ENCODE assay signal across 19 mouse cellular contexts in the genomic region with DNA sequence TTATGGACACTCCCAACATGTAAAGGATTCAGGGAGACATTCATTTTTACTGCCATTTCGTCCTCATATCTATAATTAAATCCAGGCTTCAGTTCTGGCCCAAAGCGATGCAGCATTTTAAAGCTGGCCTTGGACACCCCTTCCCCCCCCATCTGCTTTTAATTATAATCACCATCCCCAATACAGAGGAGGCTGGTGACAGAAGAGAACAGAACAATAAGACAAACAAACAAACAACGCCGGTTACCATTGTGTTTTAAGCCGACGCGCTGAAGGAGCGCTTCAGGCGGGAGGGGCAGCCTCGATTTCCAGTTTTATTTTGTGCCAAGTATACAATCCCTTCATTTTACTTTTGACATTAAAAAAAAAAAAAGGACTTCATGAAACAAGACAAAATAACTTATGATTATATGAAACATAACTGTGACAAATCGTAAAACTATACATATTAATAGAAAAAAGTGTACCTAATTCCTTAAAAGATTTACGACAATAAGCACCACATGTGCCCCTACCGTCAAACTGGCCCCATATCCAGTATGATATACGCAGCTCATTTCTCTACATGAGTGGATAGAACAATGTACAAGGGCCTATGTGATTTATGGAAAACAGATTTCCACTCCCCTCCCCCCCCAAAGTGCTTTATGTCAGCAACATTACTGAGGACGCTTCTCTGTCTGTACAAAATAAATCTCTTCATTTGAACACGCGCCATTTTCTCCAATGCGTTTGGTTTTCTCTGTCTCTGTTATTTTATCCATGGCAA.
DNase-seq lines count a peak whose midpoint lies in the region; ATAC-seq lines count a peak whose summit lies in the region.
"Had no signal": no experiment of that assay in that cellular context is flagged by ENCODE, and none has a peak within 500 bp of the region (broad histone marks: within the 10 kb centered on the region; RNA-seq: fewer than 3 reads in every experiment).

No protein-coding gene starts in this region.

- no peak overlapping the region for H3K4me3 ChIP-seq in forebrain, embryonic 16.5 days (replicated peaks; ENCODE audit: low read length)
- no peak overlapping the region for H3K4me3 ChIP-seq in forebrain, embryonic 12.5 days (replicated peaks)
- H3K4me3 ChIP-seq in embryonic facial prominence, embryonic 13.5 days, result no peak overlapping the region
- H3K4me3 ChIP-seq in limb, embryonic 13.5 days, result no peak overlapping the region
- H3K4me3 ChIP-seq: forebrain, embryonic 10.5 days; hindbrain, embryonic 12.5 days; stomach, embryonic 15.5 days had no signal

- H3K4me2 ChIP-seq in forebrain, embryonic 16.5 days (ENCODE audit: low read length), result no peak overlapping the region
- H3K4me2 ChIP-seq in forebrain, embryonic 12.5 days, result no peak overlapping the region
- H3K4me2 ChIP-seq in embryonic facial prominence, embryonic 13.5 days, result peak overlapping the region; percentile 36
- H3K4me2 ChIP-seq in limb, embryonic 13.5 days (replicated peaks), result peak overlapping the region; percentile 37
- H3K4me2 ChIP-seq: hindbrain, embryonic 12.5 days; stomach, embryonic 15.5 days had no signal

- no peak overlapping the region for H3K27ac ChIP-seq in forebrain, embryonic 16.5 days (ENCODE audit: low read length)
- no peak overlapping the region for H3K27ac ChIP-seq in forebrain, embryonic 12.5 days
- H3K27ac ChIP-seq in embryonic facial prominence, embryonic 13.5 days, result peak overlapping the region; percentile 64
- no peak overlapping the region for H3K27ac ChIP-seq in limb, embryonic 13.5 days
- H3K27ac ChIP-seq: forebrain, embryonic 10.5 days; hindbrain, embryonic 12.5 days; stomach, embryonic 15.5 days had no signal

- no peaks in the 10 kb centered on the region for H3K9me3 ChIP-seq in forebrain, embryonic 16.5 days (ENCODE audit: control insufficient read depth, low read length)
- H3K9me3 ChIP-seq in forebrain, embryonic 12.5 days, result no peaks in the 10 kb centered on the region
- no peaks in the 10 kb centered on the region for H3K9me3 ChIP-seq in embryonic facial prominence, embryonic 13.5 days
- H3K9me3 ChIP-seq in limb, embryonic 13.5 days, result no peaks in the 10 kb centered on the region
- H3K9me3 ChIP-seq: forebrain, embryonic 10.5 days; hindbrain, embryonic 12.5 days; stomach, embryonic 15.5 days had no signal

- 83% methylated on average over 18 of the region's 18 CpGs for WGBS in forebrain, embryonic 16.5 days
- WGBS in forebrain, embryonic 12.5 days, result 86% methylated on average over 18 of the region's 18 CpGs
- WGBS in embryonic facial prominence, embryonic 13.5 days, result 29% methylated on average over 18 of the region's 18 CpGs
- WGBS in limb, embryonic 13.5 days, result 34% methylated on average over 18 of the region's 18 CpGs

- no peaks in the 10 kb centered on the region for H3K36me3 ChIP-seq in forebrain, embryonic 16.5 days (ENCODE audit: control insufficient read depth, insufficient read depth)
- H3K36me3 ChIP-seq in forebrain, embryonic 12.5 days (replicated peaks), result no peaks in the 10 kb centered on the region
- H3K36me3 ChIP-seq in embryonic facial prominence, embryonic 13.5 days, result peaks cover 11% of the 10 kb centered on the region; the same call in 1 of the 2 replicates
- H3K36me3 ChIP-seq in limb, embryonic 13.5 days, result no peaks in the 10 kb centered on the region; the same call in 1 of the 2 replicates
- H3K36me3 ChIP-seq: forebrain, embryonic 10.5 days; hindbrain, embryonic 12.5 days; stomach, embryonic 15.5 days had no signal

- H3K9ac ChIP-seq in forebrain, embryonic 16.5 days (replicated peaks; ENCODE audit: low read depth, low read length), result no peak overlapping the region
- no peak overlapping the region for H3K9ac ChIP-seq in forebrain, embryonic 12.5 days
- H3K9ac ChIP-seq in embryonic facial prominence, embryonic 13.5 days, result no peak overlapping the region
- no peak overlapping the region for H3K9ac ChIP-seq in limb, embryonic 13.5 days
- H3K9ac ChIP-seq: hindbrain, embryonic 12.5 days; liver, postnatal 0 days; stomach, embryonic 15.5 days had no signal

- DNase-seq in 3T3-L1 (ENCODE audit: low read depth, low spot score), result peak; percentile 18
- no peak for DNase-seq in spleen, postnatal 10 days (ENCODE audit: low spot score in 2 of 2)
- DNase-seq in kidney, postnatal 10 days, result no peak
- DNase-seq: cerebellum, postnatal 25 days; kidney, postnatal 14 days; layer of hippocampus, adult 9-11 months; liver, postnatal 0 days; lung, postnatal 36 days; right cerebral cortex, adult 18-20 months; thymus, postnatal 14 days had no signal

- peaks cover 3% of the 10 kb centered on the region; the same call in 1 of the 2 replicates for H3K4me1 ChIP-seq in forebrain, embryonic 16.5 days (replicated peaks; ENCODE audit: control insufficient read depth, insufficient read depth, low read length)
- no peaks in the 10 kb centered on the region for H3K4me1 ChIP-seq in forebrain, embryonic 12.5 days
- H3K4me1 ChIP-seq in embryonic facial prominence, embryonic 13.5 days, result peaks cover 13% of the 10 kb centered on the region
- H3K4me1 ChIP-seq in limb, embryonic 13.5 days, result peaks cover 24% of the 10 kb centered on the region
- H3K4me1 ChIP-seq: hindbrain, embryonic 12.5 days; stomach, embryonic 15.5 days had no signal

- 0 out of 2 replicates have a peak, but pooled peaks have one; percentile 15 for ATAC-seq in forebrain, embryonic 16.5 days
- ATAC-seq in forebrain, embryonic 12.5 days (ENCODE audit: low FRiP score), result no peak
- ATAC-seq in embryonic facial prominence, embryonic 13.5 days (ENCODE audit: insufficient number of reproducible peaks, insufficient read depth, low FRiP score, low TSS enrichment, low read depth), result peak; percentile 68
- ATAC-seq in limb, embryonic 13.5 days (ENCODE audit: low FRiP score, low read depth), result peak; percentile 70; the same call in 1 of the 2 replicates
- no peak for ATAC-seq in erythroid progenitor cell, adult 5-6 weeks (replicated peaks; ENCODE audit: low FRiP score, poor library complexity, severe bottlenecking)
- ATAC-seq: intestine, embryonic 16.5 days; liver, postnatal 0 days had no signal

- no peaks in the 10 kb centered on the region for H3K27me3 ChIP-seq in forebrain, embryonic 16.5 days (replicated peaks; ENCODE audit: control insufficient read depth, insufficient read depth, low read length)
- no peaks in the 10 kb centered on the region for H3K27me3 ChIP-seq in forebrain, embryonic 12.5 days
- H3K27me3 ChIP-seq in embryonic facial prominence, embryonic 13.5 days, result no peaks in the 10 kb centered on the region
- H3K27me3 ChIP-seq in limb, embryonic 13.5 days, result peaks cover 7% of the 10 kb centered on the region; the same call in 1 of the 2 replicates
- H3K27me3 ChIP-seq: hindbrain, embryonic 12.5 days; stomach, embryonic 15.5 days had no signal

Comparison
In these comparisons a context has a peak if more than half of its experiments do, and no peak if none do; other contexts are left out.
1. ATAC-seq: peak in forebrain, embryonic 16.5 days (single experiment), embryonic facial prominence, embryonic 13.5 days (single experiment) and limb, embryonic 13.5 days (single experiment); none in forebrain, embryonic 12.5 days (single experiment) and erythroid progenitor cell, adult 5-6 weeks (single experiment).
2. H3K4me2 ChIP-seq: peak in embryonic facial prominence, embryonic 13.5 days (single experiment) and limb, embryonic 13.5 days (single experiment); none in forebrain, embryonic 16.5 days (single experiment) and forebrain, embryonic 12.5 days (single experiment).